Mouse (Mus musculus): ENCODE results near the gene Tcp11l1.

GRCm38 (mm10) chr2:104736241-104736640, 24.3 kb upstream of the Tcp11l1 start:
- TF ChIP-seq CTCF (IDR thresholded peaks at IDR 0.05; ENCODE audit: low read depth) (no peak), EP300 (IDR thresholded peaks at IDR 0.05; ENCODE audit: low read depth) (no peak)

Data from liver, embryonic 14.5 days (tissue).